Mouse (Mus musculus): ENCODE results near the gene Neurl4. TPM values are rescaled to one million over a fixed set of nuclear protein-coding genes. Genes with fewer than 3 reads are reported as not detected.

Gene Neurl4
- polyA plus RNA-seq, 1 experiment from 2014 or later, result 12.5 TPM

DNA sequence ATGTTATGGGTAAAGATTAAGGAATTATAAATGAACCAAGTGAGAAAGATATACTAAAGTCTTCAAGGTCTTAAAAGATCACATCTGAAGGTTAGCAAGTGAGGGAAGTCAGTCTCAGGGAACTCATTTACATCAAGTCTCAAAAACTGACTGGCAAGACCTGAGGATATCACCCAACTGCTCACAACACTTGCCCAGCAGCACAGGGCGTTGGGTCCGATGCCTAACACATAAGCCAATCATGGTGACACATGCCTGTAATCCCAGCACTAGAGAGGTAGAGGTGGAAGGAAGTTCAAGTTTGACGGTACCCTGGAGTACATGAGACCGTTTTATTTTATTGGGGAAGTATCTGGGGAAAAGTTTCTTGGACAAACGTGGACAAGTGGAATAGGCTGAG, 17.2 kb downstream of the Neurl4 start:
- 81% methylated on average over 5 of the region's 5 CpGs for WGBS
- peaks cover 54% of the 10 kb centered on the region for H3K36me3 ChIP-seq (ENCODE audit: insufficient read depth)
- H3K4me1 ChIP-seq (ENCODE audit: insufficient read depth), result peaks cover 7% of the 10 kb centered on the region; the same call in 1 of the 2 replicates
- DNase-seq (no peak), ATAC-seq (ENCODE audit: insufficient read depth) (no peak)
- no peaks in the 10 kb centered on the region for H3K27me3 ChIP-seq (ENCODE audit: insufficient read depth, low read length)
- H3K27ac ChIP-seq (ENCODE audit: low read depth), result no peak overlapping the region
- no peaks in the 10 kb centered on the region for H3K9me3 ChIP-seq (ENCODE audit: low read depth, low read length)
- H3K4me2 ChIP-seq, result no peak overlapping the region
- TF ChIP-seq CTCF (IDR thresholded peaks at IDR 0.05; ENCODE audit: low read depth), result no peak
- H3K4me3 ChIP-seq (ENCODE audit: low read depth, low read length), result no peak overlapping the region
- no peak overlapping the region for H3K9ac ChIP-seq

- H3K27me3 ChIP-seq (ENCODE audit: insufficient read depth, low read length), result no peaks in the 10 kb centered on the region
- no peak for DNase-seq
- no peak for ATAC-seq (ENCODE audit: insufficient read depth)
- H3K9ac ChIP-seq, result peak overlapping the region; percentile 98
- peak overlapping the region; percentile 97 for H3K27ac ChIP-seq (ENCODE audit: low read depth)
- H3K9me3 ChIP-seq (ENCODE audit: low read depth, low read length), result no peaks in the 10 kb centered on the region
- H3K4me3 ChIP-seq (ENCODE audit: low read depth, low read length), result peak overlapping the region; percentile 97
- peaks cover 7% of the 10 kb centered on the region; the same call in 1 of the 2 replicates for H3K4me1 ChIP-seq (ENCODE audit: insufficient read depth)
- WGBS, result 78% methylated on average over 9 of the region's 9 CpGs
- H3K4me2 ChIP-seq, result peak overlapping the region; percentile 67
- H3K36me3 ChIP-seq (ENCODE audit: insufficient read depth), result peaks cover 49% of the 10 kb centered on the region
- no peak for TF ChIP-seq CTCF (IDR thresholded peaks at IDR 0.05; ENCODE audit: low read depth)
Observed at GRCm38 (mm10) chr11:69919053-69919452, 18.2 kb downstream of the Neurl4 start.

- TF ChIP-seq CTCF (IDR thresholded peaks at IDR 0.05; ENCODE audit: low read depth), result no peak
- Histone ChIP-seq H3K36me3 (ENCODE audit: insufficient read depth) (peaks cover 48% of the 10 kb centered on the region), H3K9me3 (ENCODE audit: low read depth, low read length) (no peaks in the 10 kb centered on the region), H3K4me1 (ENCODE audit: insufficient read depth) (peaks cover 7% of the 10 kb centered on the region; the same call in 1 of the 2 replicates), H3K4me3 (ENCODE audit: low read depth, low read length) (peak overlapping the region; percentile 97), H3K4me2 (peak overlapping the region; percentile 67), H3K9ac (peak overlapping the region; percentile 98), H3K27ac (ENCODE audit: low read depth) (peak overlapping the region; percentile 97), H3K27me3 (ENCODE audit: insufficient read depth, low read length) (no peaks in the 10 kb centered on the region)
- DNase-seq (peak; percentile 82), ATAC-seq (ENCODE audit: insufficient read depth) (no peak)
- 2% methylated on average over 17 of the region's 17 CpGs for WGBS
Observed at GRCm38 (mm10) chr11:69919661-69920265, 18.9 kb downstream of the Neurl4 start.

GRCm38 (mm10) chr11:69920266-69921031, 19.6 kb downstream of the Neurl4 start:
- TF ChIP-seq CTCF (IDR thresholded peaks at IDR 0.05; ENCODE audit: low read depth), result no peak
- peak; percentile 21 for ATAC-seq (ENCODE audit: insufficient read depth)
- Histone ChIP-seq H3K4me1 (ENCODE audit: insufficient read depth) (peaks cover 7% of the 10 kb centered on the region; the same call in 1 of the 2 replicates), H3K9me3 (ENCODE audit: low read depth, low read length) (no peaks in the 10 kb centered on the region), H3K4me3 (ENCODE audit: low read depth, low read length) (peak overlapping the region; percentile 97), H3K27me3 (ENCODE audit: insufficient read depth, low read length) (no peaks in the 10 kb centered on the region), H3K9ac (peak overlapping the region; percentile 98), H3K4me2 (peak overlapping the region; percentile 67), H3K36me3 (ENCODE audit: insufficient read depth) (peaks cover 41% of the 10 kb centered on the region), H3K27ac (ENCODE audit: low read depth) (peak overlapping the region; percentile 97)
- under 1% methylated on average over 48 of the region's 65 CpGs for WGBS
- DNase-seq, result peak; percentile 39

DNA sequence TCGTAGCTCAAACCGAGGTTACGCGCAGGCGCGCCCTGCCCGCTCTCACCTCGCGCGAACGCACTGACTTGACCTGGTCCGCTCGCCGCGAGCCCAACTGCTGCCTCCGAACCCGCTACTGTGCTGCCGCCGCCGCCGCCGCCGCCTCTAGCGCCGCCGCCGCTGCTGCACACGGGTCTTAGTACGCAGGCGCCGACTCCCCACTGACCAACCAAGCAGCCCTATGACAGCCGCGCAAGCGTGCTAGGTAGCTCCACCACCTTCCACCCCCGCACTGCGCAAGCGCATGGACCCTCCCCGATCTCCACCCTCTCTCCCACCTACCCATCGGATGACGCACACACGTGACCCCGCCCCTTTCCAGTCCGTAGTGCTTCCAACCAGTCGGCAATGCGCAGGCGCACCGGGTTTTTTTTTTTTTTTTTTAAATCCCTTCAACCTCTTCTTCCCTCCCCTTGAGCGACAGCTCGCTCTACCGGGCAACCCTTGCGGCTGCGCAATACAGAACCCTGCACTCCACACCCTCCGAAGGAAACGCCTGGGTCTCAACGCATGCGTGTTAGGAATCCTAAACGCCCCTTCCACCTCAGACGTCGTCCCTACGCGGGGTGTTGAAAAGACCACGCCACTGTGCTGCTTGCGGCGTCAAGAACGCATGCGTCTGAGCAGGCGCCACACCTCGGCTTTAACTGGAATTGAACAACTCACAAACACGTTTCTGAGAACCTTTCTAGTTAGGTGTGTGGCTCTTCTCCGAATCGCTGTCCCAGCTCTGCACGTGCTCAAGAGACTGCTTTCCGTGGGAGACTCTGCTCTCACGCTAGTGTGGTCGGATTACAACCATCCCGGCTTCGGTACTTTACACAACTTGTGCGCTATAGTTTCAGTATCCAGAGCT, 20.5 kb downstream of the Neurl4 start, which contains the start of gene Eif5a:
TSS of gene Eif5a (minus strand) at position 845 of the 898 bp plus-strand sequence.
- peaks cover 32% of the 10 kb centered on the region for H3K36me3 ChIP-seq (ENCODE audit: insufficient read depth)
- peak within 1 kb of the TSS; percentile 67 for H3K4me2 ChIP-seq
- H3K9ac ChIP-seq, result peak within 1 kb of the TSS; percentile 98
- ATAC-seq (ENCODE audit: insufficient read depth) (peak; percentile 95), DNase-seq (peak; percentile 100)
- peaks cover 4% of the 10 kb centered on the region; the same call in 1 of the 2 replicates for H3K4me1 ChIP-seq (ENCODE audit: insufficient read depth)
- no peaks in the 10 kb centered on the region for H3K9me3 ChIP-seq (ENCODE audit: low read depth, low read length)
- peak within 1 kb of the TSS; percentile 97 for H3K27ac ChIP-seq (ENCODE audit: low read depth)
- TF ChIP-seq CTCF (IDR thresholded peaks at IDR 0.05; ENCODE audit: low read depth), result peak; percentile 76
- peak within 1 kb of the TSS; percentile 97 for H3K4me3 ChIP-seq (ENCODE audit: low read depth, low read length)
- no peaks in the 10 kb centered on the region for H3K27me3 ChIP-seq (ENCODE audit: insufficient read depth, low read length)
- under 1% methylated on average over 78 of the region's 78 CpGs for WGBS

- Histone ChIP-seq H3K36me3 (ENCODE audit: insufficient read depth) (peaks cover 24% of the 10 kb centered on the region), H3K27me3 (ENCODE audit: insufficient read depth, low read length) (no peaks in the 10 kb centered on the region), H3K4me2 (peak overlapping the region; percentile 67), H3K4me3 (ENCODE audit: low read depth, low read length) (peak overlapping the region; percentile 97), H3K9ac (peak overlapping the region; percentile 59), H3K9me3 (ENCODE audit: low read depth, low read length) (no peaks in the 10 kb centered on the region), H3K27ac (ENCODE audit: low read depth) (peak overlapping the region; percentile 97), H3K4me1 (ENCODE audit: insufficient read depth) (peaks cover 4% of the 10 kb centered on the region; the same call in 1 of the 2 replicates)
- TF ChIP-seq CTCF (IDR thresholded peaks at IDR 0.05; ENCODE audit: low read depth), result no peak; the same call in 1 of the 2 replicates
- DNase-seq (no peak), ATAC-seq (ENCODE audit: insufficient read depth) (no peak)
- 1% methylated on average over 12 of the region's 12 CpGs for WGBS
Observed at GRCm38 (mm10) chr11:69922012-69922756, 21.3 kb downstream of the Neurl4 start.

Measured in lung, embryonic 14.5 days (tissue).